Mouse (Mus musculus): Measurements from ENCODE around the gene Crlf3.

DNA sequence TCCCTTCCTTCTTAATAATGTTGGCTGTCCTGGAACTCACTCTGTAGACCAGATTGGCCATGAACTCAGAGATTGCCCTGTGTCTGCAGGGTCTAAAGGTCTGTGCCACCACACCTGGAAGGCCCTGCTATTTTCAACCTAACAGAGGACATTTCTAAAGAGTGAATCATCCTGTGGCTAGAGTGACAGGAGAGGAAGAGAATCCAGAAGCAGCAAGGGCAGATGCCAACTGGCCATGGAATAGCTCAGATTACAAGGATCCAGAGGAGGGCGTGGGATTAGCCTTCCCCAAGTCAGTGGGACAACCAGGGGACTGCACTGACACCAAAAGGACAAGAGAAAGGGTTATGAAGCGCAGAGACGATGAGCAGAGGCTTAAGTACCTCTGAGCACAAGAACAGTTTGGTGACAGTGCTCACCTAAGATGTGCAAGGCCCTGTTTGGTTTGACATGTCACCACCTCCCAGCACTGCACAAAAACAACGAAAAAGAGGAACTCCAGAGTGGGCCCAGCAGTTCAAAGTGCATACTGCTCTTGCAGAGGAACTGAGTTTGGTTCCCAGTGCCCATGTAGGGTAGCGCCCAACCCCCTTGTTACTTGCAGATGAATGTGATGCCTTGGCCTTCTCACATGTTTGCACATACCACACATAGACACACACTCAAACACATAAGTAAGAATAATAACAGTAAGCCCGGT is 4.7 kb upstream of the Crlf3 start:
- TF ChIP-seq CTCF (IDR thresholded peaks at IDR 0.05; ENCODE audit: control insufficient read depth, insufficient read depth, insufficient replicate concordance, low read depth, low read length) (no peak), POLR2A (IDR thresholded peaks at IDR 0.05; ENCODE audit: control insufficient read depth, low read depth, low read length) (no peak)

Measured in testis, adult 2 months (tissue).